Mouse (Mus musculus) CH12.LX (cell line): ENCODE data around the gene Fgf12. TPM values are rescaled to one million over a fixed set of nuclear protein-coding genes. Genes with fewer than 3 reads are reported as not detected.

Experiments used
- DNase-seq: peaks from one replicate; pipeline ENCODE4 v3.0.0-alpha.2; 2013; ENCODE audit errors: extremely low read depth
- H3K27ac ChIP-seq: 2 replicates; pipeline ENCODE4 v1.5.1; 2012; ENCODE audit warnings: low read depth, mild to moderate bottlenecking, control low read depth, moderate library complexity; ENCODE audit not compliant: insufficient read depth
- H3K27me3 ChIP-seq: replicated peaks from 2 replicates; pipeline ENCODE3; 2012; ENCODE audit warnings: inconsistent platforms
- H3K36me3 ChIP-seq, 2 experiments: replicated peaks in 1 of 2; 2 replicates each; pipeline versions ENCODE3 to v1.6.1; 2012; ENCODE audit warnings: inconsistent platforms in 1 of 2, low read length in 1 of 2, mild to moderate bottlenecking in 1 of 2, mixed read lengths in 1 of 2, moderate library complexity in 1 of 2; ENCODE audit not compliant: control insufficient read depth in 1 of 2, insufficient read depth in 1 of 2
- H3K4me1 ChIP-seq, 2 experiments: 2 replicates each; pipeline ENCODE4 v1.6.1; 2012; ENCODE audit warnings: inconsistent platforms in 1 of 2, moderate library complexity in 1 of 2; ENCODE audit not compliant: insufficient read depth in 2 of 2, control insufficient read depth in 1 of 2
- H3K4me2 ChIP-seq: 2 replicates; pipeline ENCODE4 v1.6.1; 2012; ENCODE audit warnings: low read depth, mild to moderate bottlenecking, control low read depth; ENCODE audit not compliant: poor library complexity, insufficient read depth, severe bottlenecking
- H3K4me3 ChIP-seq, 3 experiments: fragments of 150-350 bp in 1 of 3; sonication (generic) in 1 of 3; replicated peaks in 1 of 3; 2 replicates each; pipeline versions ENCODE3 to v1.5.1; 2011 to 2012; ENCODE audit warnings: low read depth in 2 of 3, low read length in 2 of 3, mild to moderate bottlenecking in 2 of 3, moderate library complexity in 2 of 3, control low read depth in 1 of 3, improper control_type of control experiment in 1 of 3, inconsistent platforms in 1 of 3, mixed read lengths in 1 of 3; ENCODE audit not compliant: poor library complexity in 1 of 3
- H3K79me2 ChIP-seq: replicated peaks from 2 replicates; pipeline ENCODE4 v1.6.1; 2012; ENCODE audit warnings: mild to moderate bottlenecking, moderate library complexity; ENCODE audit not compliant: control insufficient read depth, poor library complexity, insufficient read depth, severe bottlenecking; ENCODE audit errors: extremely low read depth
- H3K9ac ChIP-seq: 2 replicates; pipeline ENCODE4 v1.6.1; 2012; ENCODE audit warnings: low read depth, mild to moderate bottlenecking, control low read depth, moderate library complexity; ENCODE audit not compliant: insufficient read depth
- H3K9me3 ChIP-seq: replicated peaks from 2 replicates; pipeline ENCODE3; 2012; ENCODE audit warnings: low read length, inconsistent platforms, mixed read lengths
- CHD1 ChIP-seq: IDR thresholded peaks from 2 replicates; pipeline ENCODE4 v1.6.1; 2012; ENCODE audit warnings: low read depth, low read length, improper control_type of control experiment, inconsistent platforms
- CHD2 ChIP-seq: IDR thresholded peaks from 2 replicates; pipeline ENCODE4 v1.6.1; 2011; ENCODE audit warnings: low read length, improper control_type of control experiment
- E2F4 ChIP-seq: IDR thresholded peaks from 2 replicates; pipeline ENCODE4 v1.6.1; 2011; ENCODE audit warnings: low read depth, low read length, improper control_type of control experiment; ENCODE audit not compliant: insufficient replicate concordance
- ELF1 ChIP-seq: IDR thresholded peaks from 2 replicates; pipeline ENCODE4 v1.6.1; 2014; ENCODE audit warnings: low read depth, mild to moderate bottlenecking, inconsistent platforms, low read length, improper control_type of control experiment
- ETS1 ChIP-seq: conservative IDR thresholded peaks from 2 replicates; pipeline ENCODE4 v1.6.1; 2012; ENCODE audit warnings: low read depth, mild to moderate bottlenecking, inconsistent platforms, low read length, improper control_type of control experiment, moderate library complexity
- JUN ChIP-seq: IDR thresholded peaks from 2 replicates; pipeline ENCODE4 v1.6.1; 2011; ENCODE audit warnings: low read depth, mild to moderate bottlenecking, low read length, improper control_type of control experiment, moderate library complexity; ENCODE audit not compliant: insufficient read depth
- KAT2A ChIP-seq: IDR thresholded peaks from 2 replicates; pipeline ENCODE4 v1.6.1; 2012; ENCODE audit warnings: low read length, improper control_type of control experiment, inconsistent platforms; ENCODE audit not compliant: insufficient replicate concordance
- MAZ ChIP-seq: IDR thresholded peaks from 2 replicates; pipeline ENCODE4 v1.6.1; 2012; ENCODE audit warnings: low read depth, mild to moderate bottlenecking, inconsistent platforms, low read length, improper control_type of control experiment, moderate library complexity
- MEF2A ChIP-seq: IDR thresholded peaks from 2 replicates; pipeline ENCODE4 v1.6.1; 2014; ENCODE audit warnings: low read depth, mild to moderate bottlenecking, inconsistent platforms, low read length, improper control_type of control experiment, borderline replicate concordance
- NELFE ChIP-seq: IDR thresholded peaks from 2 replicates; pipeline ENCODE4 v1.6.1; 2011; ENCODE audit warnings: low read depth, low read length, improper control_type of control experiment
- NRF1 ChIP-seq: IDR thresholded peaks from 2 replicates; pipeline ENCODE4 v1.6.1; 2014; ENCODE audit warnings: low read depth, mild to moderate bottlenecking, inconsistent platforms, low read length, improper control_type of control experiment, moderate library complexity
- PAX5 ChIP-seq: IDR thresholded peaks from 2 replicates; pipeline ENCODE4 v1.6.1; 2012; ENCODE audit warnings: low read length, inconsistent platforms, mixed read lengths
- RAD21 ChIP-seq: IDR thresholded peaks from 2 replicates; pipeline ENCODE4 v1.6.1; 2011; ENCODE audit warnings: low read depth, mild to moderate bottlenecking, low read length, improper control_type of control experiment, moderate library complexity
- RCOR1 ChIP-seq: conservative IDR thresholded peaks from 2 replicates; pipeline ENCODE4 v1.6.1; 2012; ENCODE audit warnings: low read depth, mild to moderate bottlenecking, inconsistent platforms, low read length, improper control_type of control experiment
- SMC3 ChIP-seq: IDR thresholded peaks from 2 replicates; pipeline ENCODE4 v1.6.1; 2011; ENCODE audit warnings: low read depth, low read length, improper control_type of control experiment
- TBP ChIP-seq: conservative IDR thresholded peaks from 2 replicates; pipeline ENCODE4 v1.6.1; 2011; ENCODE audit warnings: low read depth, low read length, improper control_type of control experiment
- ZC3H11A ChIP-seq: IDR thresholded peaks from 2 replicates; pipeline ENCODE4 v1.6.1; 2012; ENCODE audit warnings: low read depth, mild to moderate bottlenecking, inconsistent platforms, low read length, improper control_type of control experiment
- ZMIZ1 ChIP-seq: IDR thresholded peaks from 2 replicates; pipeline ENCODE4 v1.6.1; 2012; ENCODE audit warnings: low read depth, mild to moderate bottlenecking, inconsistent platforms, low read length, improper control_type of control experiment
- dilution Hi-C: fragments of 300-500 bp; cut with MboI; formaldehyde crosslinking; loops from 2 replicates; pipeline ENCODE4 v1.14.3; 2020; ENCODE audit warnings: low sequenced_read_pairs; ENCODE audit not compliant: extremely low pct_unique_long_range_greater_than_20kb, extremely low pct_ligation_motif_present
- in situ Hi-C: fragments of 300-500 bp; cut with MboI; formaldehyde crosslinking; loops from 3 replicates; pipeline ENCODE4 v1.14.3; 2019; ENCODE audit warnings: low sequenced_read_pairs, low pct_ligation_motif_present, low pct_unique_long_range_greater_than_20kb, mixed read lengths
- polyA plus RNA-seq: library from polyadenylated mRNA; unstranded; fragments of >175 nt; gene quantifications from 2 replicates; pipeline ENCODE4 v1.2.1, GENCODE M21; 2012; ENCODE audit warnings: low read depth; ENCODE audit not compliant: insufficient read length
- total RNA-seq, 2 experiments: library from RNA; depleted of rRNA; stranded (reverse); fragments of 300-350 nt in 1 of 2; fragments of >200 nt in 1 of 2; gene quantifications; 2 replicates each; pipeline ENCODE4 v1.2.3; 2012 to 2014

Fgf12 gene
- total and polyA plus RNA-seq, 3 experiments: not detected

DNA sequence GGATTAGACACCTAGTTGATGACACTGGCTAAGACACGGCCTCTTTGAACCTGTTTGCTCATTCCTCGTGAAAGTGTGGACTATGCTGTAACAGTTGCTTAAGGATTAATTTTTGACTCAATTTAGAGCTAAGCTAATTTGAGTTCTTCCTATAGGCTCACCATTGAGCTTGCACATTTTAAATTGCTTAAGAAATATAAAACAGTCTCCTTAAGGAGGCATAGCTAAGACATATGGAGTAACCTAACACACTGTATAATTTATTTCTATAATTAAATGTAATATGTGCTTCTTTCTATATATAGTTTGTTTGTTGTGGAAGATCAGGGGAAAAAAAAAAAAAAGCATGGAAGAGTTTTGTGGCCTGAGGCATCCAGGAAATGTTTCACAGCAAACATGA lies 378.1 kb downstream of the Fgf12 start:
- Histone ChIP-seq H3K9ac (no peak overlapping the region), H3K4me3 (no peak overlapping the region), H3K79me2 (no peaks in the 10 kb centered on the region), H3K9me3 (no peaks in the 10 kb centered on the region), H3K4me2 (no peak overlapping the region), H3K27me3 (no peaks in the 10 kb centered on the region), H3K27ac (no peak overlapping the region), H3K4me1 (no peaks in the 10 kb centered on the region), H3K36me3 (no peaks in the 10 kb centered on the region)
- no peak for TF ChIP-seq PAX5
- no peak for TF ChIP-seq TBP
- no peak for TF ChIP-seq MEF2A
- TF ChIP-seq RAD21: no peak
- no peak for TF ChIP-seq CHD1
- TF ChIP-seq NRF1: no peak
- TF ChIP-seq ELF1: no peak
- no peak for TF ChIP-seq E2F4
- TF ChIP-seq SMC3: no peak
- TF ChIP-seq ZMIZ1: no peak
- no peak for TF ChIP-seq RCOR1
- TF ChIP-seq ETS1: no peak
- TF ChIP-seq CHD2: no peak
- no peak for TF ChIP-seq ZC3H11A
- no peak for TF ChIP-seq NELFE
- no peak for TF ChIP-seq KAT2A
- TF ChIP-seq MAZ: no peak
- TF ChIP-seq JUN: no peak
- dilution Hi-C loops: no loop called here
- no peak for DNase-seq
- in situ Hi-C loops: no loop called here

DNA sequence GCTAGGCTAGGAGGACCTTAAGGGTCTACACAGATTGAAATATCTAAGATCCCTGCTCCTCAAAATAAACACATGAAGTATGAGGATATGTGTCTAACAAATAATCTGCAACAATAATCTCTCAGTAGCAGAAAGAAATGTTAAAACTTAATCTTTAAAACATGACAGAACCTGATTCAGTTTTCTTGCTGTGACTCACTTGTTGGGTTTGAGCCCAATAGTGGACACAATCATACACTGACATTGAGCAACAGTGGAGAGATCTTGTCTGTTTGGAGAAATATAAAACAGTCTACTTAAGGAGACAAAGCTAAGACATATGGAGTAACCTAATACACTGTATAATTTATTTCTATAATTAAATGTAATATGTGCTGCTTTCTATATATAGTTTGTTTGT lies 379.6 kb downstream of the Fgf12 start:
- TF ChIP-seq CHD2 (no peak), E2F4 (no peak)
- TF ChIP-seq, all 38 proteins: peak for 0
- no peak overlapping the region for H3K9ac ChIP-seq
- no peak overlapping the region for H3K27ac ChIP-seq
- dilution Hi-C loops (no loop called here), in situ Hi-C loops (no loop called here)
- no peaks in the 10 kb centered on the region for H3K9me3 ChIP-seq
- no peaks in the 10 kb centered on the region for H3K27me3 ChIP-seq
- no peak overlapping the region for H3K4me3 ChIP-seq
- H3K36me3 ChIP-seq: no peaks in the 10 kb centered on the region
- no peak overlapping the region for H3K4me2 ChIP-seq
- no peaks in the 10 kb centered on the region for H3K79me2 ChIP-seq
- no peak for DNase-seq
- no peaks in the 10 kb centered on the region for H3K4me1 ChIP-seq
